Mouse (Mus musculus) adrenal gland, adult (tissue): ENCODE measurements around the gene Limch1.
A peak's percentile ranks its signal among the peaks of the same experiment; 100 is the strongest.

Source experiments
- DNase-seq, 2 experiments: peaks; one replicate each; pipeline ENCODE4 v3.0.0; 2022 to 2023; ENCODE audit warnings: low spot score in 1 of 2; ENCODE audit not compliant: inconsistent age in 2 of 2

Limch1 gene

DNA sequence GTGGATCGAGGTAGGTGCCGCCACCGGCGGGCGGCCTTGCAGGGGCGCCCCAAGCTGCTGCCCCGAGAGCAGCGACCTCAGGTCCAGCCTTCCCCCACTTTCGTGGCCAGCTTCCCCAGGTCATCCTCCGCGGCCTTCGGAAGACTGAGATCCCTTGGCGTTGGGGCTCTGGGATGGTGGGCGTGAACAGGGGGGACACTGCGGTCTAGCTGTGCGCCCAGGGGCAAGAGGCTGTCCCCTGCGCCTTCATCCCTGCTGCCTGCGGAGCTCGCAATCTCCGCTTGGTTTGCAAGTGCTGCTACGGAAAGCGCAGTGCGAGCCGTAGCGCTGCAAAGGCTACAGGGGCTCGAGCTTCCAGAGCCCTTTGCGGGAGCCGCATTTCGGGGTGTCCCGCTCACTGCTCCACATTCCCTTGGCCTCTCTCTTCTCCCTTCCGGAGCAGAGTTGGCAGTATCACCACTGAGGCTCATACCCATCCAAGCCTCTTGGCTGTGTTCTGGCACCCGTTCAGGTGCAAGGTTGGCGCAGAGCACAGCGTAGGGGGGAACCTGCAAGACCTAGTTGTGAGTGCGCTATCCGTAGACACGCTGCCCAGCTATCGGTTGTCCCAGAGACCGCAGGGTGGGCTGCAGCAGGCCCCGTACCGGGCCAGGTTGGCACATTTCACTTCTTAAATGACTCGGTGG is 512 bp downstream of the Limch1 start:
- DNase-seq, result peak; percentile 62 to 90

DNA sequence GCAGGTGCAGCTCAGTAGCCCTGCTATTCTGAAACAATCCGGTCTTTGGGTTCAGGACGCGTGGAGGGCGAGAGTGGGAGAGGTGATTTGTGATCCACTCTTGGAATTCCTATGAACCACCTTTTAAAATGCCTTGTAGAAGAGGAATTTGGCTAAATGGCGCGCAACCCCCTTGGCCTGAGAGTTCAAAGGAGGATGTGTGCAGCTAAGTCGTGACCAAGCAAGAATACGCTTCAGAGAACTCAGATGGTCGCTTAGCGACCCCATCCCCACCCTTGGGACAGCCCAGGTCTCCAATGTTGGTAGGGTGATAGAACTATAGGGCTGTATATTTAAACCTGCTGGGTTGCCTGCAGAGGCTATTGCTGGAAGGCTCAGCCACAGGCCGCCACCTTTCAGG is 1.1 kb downstream of the Limch1 start:
- DNase-seq, result no peak

- DNase-seq, result peak in 1 of 2 experiments; percentile 55
These were observed 2.3 kb downstream of the Limch1 start for GRCm38 (mm10) chr5:66747761-66748430.

DNA sequence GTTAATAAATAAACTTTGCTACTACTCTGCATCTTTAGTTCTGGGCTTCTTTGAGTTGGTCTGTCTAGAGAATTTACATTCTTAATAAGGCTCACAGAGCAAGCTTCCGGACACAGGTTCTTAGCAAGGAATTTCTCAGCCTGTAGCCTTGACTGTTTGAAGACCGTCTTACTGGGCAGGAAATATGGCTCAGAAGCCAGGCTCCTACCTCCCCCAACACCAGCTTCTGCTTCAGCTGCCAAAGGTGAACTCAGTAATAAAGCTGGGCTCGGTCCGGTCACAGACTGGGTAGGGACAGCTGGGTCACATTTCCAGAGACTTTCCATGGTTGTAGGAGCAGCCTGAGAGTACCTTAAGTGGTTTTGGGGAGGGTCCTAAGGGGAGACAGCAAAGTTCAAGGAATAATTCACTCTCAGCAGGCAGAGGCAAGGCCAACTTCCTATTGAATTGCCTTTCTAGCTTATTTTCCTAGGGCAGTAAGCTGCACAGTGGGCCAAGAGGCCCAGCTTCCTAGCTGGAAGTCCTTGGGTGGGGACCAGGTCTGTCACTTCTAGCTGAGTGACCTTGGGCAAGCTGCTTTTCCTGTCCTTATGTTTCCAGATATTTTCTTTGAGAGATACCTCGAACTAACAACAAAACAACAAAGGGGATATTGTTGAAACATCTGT is 3.0 kb downstream of the Limch1 start:
- peak; percentile 46 to 79 for DNase-seq

DNA sequence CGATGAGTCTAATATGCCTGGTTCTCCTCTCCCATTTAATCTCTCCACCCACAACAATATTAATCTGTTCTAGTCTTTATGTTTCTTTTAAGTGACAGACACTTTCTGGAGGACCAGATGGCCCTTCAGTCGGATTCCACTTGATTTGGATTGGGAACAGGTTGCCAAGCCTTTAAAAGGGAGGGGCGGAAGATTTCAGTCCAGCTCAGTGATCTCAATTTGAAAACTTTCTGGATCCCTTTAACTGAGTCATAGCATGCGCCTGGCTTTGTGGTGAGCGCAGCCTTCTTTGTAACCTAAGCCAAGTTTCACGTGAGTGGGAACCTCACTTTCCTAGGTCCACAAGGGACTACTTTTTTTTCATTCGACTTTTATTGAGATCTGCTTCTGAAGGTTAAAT is 5.0 kb downstream of the Limch1 start:
- DNase-seq, result peak; percentile 48 to 72

GRCm38 (mm10) chr5:66751332-66751980 is 5.8 kb downstream of the Limch1 start:
- no peak for DNase-seq

DNA sequence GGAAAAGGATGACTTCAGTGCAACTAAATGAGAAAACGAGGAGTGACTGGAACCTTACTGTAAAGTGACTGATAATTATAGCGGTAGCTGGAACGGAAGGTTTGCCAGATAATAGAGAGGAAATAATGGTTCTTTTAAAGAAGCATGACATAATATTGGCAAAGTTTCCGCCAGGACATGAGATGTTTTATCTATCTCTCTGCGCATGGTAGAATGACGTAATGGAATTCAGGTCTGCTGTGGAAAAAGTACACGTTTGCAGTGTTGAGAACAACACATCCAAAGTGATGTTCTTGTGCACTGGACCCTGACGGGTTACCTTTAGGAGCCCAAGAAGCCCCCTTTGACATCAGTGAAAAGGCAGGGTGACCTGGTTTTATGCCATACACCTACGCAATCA is 8.0 kb downstream of the Limch1 start:
- no peak for DNase-seq

- DNase-seq, result peak in 1 of 2 experiments; percentile 79
These were observed 11.4 kb downstream of the Limch1 start for GRCm38 (mm10) chr5:66756821-66757705.

GRCm38 (mm10) chr5:66757706-66758237 is 12.1 kb downstream of the Limch1 start:
- DNase-seq, result no peak

GRCm38 (mm10) chr5:66759354-66759753 is 13.7 kb downstream of the Limch1 start:
- DNase-seq, result no peak

- no peak for DNase-seq
These were observed 15.1 kb downstream of the Limch1 start for GRCm38 (mm10) chr5:66760747-66761146.

- DNase-seq, result no peak
These were observed 16.4 kb downstream of the Limch1 start for GRCm38 (mm10) chr5:66762006-66762405.

GRCm38 (mm10) chr5:66764129-66764528 is 18.5 kb downstream of the Limch1 start:
- no peak for DNase-seq

DNA sequence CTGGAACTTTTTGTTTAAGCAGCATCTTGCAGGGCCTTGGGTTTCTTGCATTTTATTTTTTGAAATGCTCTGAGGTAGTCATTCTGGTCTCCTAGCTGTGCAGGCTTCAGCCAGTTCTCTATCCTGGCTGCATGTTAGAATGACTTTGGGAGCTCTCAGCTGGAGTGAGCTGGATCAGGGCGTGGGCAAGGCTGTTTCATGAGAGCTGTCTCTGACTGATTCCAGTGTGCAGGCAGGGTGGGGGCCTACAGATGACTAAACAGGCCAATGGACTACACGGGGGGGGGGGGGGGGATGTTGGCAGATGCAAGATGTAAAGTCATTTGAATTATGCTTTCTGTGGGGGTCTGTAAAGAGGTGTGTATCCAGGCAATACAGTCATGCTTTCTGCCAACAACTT is 20.3 kb downstream of the Limch1 start:
- DNase-seq, result no peak

- no peak for DNase-seq
These were observed 22.4 kb downstream of the Limch1 start for GRCm38 (mm10) chr5:66768034-66768433.

GRCm38 (mm10) chr5:66769070-66769469 is 23.4 kb downstream of the Limch1 start:
- no peak for DNase-seq

DNA sequence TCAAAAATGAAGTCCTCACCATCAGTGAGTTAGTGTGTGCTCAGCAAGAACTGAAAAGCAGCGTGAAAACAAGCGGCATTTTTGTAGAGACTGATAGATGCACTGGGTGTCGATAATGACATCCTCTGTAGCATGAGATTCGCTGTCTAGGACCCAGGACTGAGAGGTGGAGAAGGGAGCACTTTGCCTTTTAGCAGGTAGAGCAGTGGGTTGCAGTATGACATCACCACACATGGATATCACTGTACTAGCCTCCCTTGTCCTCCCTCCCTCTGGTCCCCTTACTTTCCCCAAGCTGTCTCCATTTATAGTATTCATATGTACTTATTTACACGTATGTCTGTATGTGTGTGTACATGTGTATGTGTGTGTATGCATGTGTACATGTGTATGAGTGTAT is 23.9 kb downstream of the Limch1 start:
- DNase-seq, result no peak

DNA sequence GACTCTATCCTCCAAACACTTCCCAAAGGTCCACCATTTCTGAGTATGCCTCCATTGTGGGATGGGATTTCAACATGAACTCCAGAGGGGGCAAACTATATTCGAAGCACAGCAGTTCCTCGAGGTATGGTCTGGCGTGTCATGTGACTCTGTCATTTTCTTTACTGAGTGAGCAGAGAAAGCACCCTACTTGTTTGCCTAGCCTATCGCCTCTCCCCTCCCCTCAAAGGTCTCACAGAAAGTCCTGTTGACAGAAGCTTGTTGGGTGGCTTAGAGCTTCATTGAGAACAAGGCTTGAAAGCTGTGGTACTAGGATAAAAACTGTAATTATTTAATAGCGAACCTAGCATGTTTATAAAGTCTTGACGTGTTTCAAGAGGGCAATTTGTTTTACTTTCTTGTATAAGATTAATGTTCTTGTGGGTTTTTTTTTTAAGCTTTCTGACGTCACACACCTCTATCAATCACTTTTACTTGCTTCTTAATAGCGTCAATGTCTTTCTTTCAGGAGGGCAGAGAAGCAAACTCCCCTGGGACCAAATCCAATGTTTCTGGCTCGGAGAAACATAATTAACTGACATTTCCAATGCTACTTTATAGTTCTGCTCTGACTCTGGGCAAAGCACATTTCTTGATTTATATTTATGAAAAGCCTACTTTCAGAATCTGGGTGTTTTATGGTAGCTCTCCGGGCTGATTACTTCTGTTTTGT is 32.5 kb downstream of the Limch1 start:
- peak in 1 of 2 experiments; percentile 74 for DNase-seq

DNA sequence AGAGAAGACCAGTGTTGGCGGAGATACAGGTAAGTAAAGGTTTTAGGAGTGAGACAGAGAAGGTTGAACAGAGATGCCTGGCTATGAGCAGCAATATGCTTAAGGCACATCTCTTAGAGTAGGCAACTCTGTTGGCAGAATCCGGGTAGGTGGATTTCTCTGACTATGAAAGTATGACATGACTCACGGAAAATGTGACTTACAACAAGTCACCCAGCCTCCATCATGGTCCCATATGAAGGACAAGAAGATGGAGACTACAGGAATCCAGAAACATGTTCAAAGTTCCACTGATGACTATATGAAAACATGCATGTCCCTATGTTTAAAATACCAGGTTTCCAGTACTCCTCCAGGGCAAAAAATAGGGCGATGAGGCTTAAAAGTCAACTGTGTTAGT is 34.7 kb downstream of the Limch1 start:
- no peak for DNase-seq

- no peak for DNase-seq
These were observed 35.9 kb downstream of the Limch1 start for GRCm38 (mm10) chr5:66781507-66781906.
